Mouse (Mus musculus) embryo, embryonic 9.5 days (tissue): ENCODE data around the gene Map6.

Experiments used
- DNase-seq: peaks from one replicate; pipeline ENCODE4 v3.0.0-alpha.2; 2017; ENCODE audit errors: extremely low spot score

The Map6 gene

DNA sequence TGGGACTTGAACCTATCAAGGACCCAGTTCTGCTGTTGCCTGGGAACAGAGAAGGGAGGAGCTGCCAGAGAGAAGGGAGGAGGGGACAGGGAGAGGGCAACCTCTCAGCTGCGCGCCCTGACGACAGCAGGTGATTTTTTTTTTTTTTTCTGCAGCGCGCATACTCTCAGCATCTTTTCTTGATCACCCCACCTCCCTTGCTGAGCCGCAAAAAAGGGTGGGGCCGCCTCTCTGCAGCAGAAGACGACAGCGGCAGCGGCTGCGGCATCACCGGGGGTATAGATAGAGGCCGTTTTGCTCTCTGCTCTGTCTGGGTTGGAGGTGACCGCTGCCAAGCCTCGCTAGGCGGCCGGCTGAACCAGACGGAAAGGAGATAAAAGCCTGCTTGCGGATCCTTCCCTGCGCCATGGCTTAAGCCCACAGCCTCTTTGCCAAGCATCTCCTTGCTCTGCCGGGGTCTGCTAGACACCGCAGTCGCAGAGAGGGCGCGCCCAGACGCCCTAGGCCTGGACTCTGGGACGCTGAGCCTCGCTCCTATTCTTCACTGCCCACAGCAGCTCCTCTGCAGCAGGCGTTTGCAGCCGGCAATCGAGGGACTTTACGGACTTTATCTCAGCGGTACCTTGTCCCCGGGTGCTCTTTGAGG, at the start of gene Map6:
Map6 (plus strand) TSS at position 197 of the 646 bp plus-strand sequence.
- peak; percentile 53 for DNase-seq

DNA sequence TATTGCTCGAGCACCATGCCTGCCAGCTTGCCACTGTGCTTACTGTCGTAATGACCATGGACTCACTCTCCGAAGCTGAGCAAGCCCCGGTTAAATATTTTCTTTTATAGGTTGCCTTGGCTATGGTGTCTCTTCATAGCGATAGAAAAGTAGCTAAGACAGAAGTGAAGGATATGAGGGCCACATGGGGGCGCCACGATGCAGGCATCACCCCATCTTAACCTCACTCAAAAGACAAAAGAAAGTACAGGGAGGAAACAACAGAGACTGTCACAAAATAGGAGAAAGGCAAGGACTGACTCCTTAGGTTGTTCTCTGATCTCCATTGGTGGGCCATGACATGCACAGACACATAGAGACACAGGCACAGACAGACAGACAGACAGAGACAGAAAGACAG, 43.0 kb upstream of the Map6 start:
- no peak for DNase-seq

DNA sequence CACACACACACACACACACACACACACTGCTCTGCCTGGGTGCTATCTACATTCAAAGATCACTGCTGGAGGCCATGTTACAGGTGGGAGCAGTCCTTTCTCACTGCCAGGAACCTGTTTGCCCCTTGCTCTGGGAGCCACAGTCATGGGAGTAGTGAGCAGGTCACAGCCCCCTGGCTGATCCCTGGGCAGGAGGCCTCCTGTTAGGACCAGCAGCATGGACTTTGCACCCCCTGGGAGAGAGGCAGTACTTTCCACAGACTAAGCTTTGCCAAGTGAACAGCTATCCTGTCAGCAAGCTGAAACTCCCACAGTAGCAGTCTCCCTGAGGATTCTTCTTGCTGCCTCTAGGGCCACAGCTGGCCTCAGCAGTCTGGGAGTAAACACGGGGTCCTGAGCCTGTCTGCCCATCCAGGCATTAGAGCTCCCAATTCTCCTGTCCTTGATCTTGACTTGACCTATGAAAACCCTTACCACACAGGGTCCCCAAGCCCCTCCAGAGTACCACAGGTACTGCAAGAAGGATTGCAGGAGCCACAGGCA, 42.5 kb upstream of the Map6 start:
- no peak for DNase-seq

DNA sequence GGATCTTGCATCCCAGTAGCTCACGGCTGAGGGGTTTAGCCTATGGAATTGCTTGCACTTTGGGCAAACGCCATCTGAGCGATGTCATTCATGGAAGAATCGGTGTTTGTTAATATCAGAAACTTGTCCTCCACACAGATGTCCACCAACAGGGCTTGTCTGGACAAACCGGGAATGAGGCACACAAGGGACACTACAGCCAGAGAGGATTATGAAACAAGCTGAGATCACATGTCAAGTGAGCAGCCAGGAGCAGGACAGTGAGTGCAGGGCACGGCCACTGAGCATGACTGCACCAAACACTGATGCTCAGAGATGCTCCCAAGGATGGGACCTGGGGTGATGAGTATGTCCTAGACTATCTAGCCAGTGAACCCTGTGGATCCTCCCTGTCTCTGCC, 41.8 kb upstream of the Map6 start:
- no peak for DNase-seq

DNA sequence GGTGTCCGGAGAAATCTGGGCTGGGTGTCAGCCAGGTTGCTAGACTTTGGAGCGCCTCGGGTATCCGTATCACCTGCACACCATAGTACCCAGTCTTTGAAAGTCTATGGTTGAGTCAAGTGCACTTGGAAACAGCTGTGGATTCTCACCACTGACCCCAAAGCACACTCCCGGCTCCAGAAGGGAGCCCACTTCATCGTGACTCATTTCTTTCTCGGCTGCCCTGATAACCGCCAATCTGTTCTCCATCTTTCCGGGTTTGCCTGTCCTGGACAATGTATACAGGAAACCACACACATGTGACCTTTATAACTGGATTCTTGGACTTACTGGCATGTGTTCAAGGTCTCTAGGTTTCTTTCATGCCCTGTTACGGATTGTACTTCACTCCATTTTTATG, 40.6 kb upstream of the Map6 start:
- DNase-seq: no peak

DNA sequence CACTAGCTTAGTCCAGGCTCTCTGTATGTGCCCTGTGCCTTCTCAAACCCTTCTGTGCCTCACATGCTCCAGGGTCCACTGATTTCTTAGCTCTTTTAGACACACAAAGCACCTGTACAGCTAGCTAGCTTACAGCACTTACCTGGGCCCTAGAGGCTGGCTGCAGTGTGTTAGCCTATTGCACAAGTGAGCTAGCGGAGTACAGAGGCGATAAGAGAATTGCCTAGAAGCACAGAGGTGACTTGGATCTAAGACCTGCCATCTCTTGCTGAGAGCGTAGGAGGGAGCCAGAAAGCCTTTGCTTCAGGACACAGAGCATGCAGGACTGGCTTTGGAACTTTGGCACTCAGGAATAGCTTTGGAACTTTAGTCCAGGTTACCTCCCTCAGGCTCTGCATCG, 40.0 kb upstream of the Map6 start:
- no peak for DNase-seq

DNA sequence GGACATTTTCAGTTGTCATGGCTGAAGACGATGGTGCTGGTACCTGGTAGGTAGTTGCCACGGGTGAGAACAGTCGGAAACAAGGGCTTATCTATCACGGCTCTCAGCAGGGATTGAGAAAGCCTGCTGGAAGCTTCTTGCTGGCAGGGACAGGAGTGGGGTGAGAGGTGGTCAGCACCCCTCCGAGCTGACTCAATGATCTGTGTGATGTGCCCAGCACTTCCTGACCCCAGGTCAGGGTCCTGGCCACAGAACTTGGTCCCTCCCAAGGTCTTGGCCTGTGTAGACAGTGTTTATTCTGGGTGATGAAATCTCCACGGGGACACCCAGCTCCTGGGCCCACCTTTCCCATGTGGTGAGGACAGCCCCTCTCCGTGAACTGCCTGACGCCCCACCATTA, 38.4 kb upstream of the Map6 start:
- no peak for DNase-seq

DNA sequence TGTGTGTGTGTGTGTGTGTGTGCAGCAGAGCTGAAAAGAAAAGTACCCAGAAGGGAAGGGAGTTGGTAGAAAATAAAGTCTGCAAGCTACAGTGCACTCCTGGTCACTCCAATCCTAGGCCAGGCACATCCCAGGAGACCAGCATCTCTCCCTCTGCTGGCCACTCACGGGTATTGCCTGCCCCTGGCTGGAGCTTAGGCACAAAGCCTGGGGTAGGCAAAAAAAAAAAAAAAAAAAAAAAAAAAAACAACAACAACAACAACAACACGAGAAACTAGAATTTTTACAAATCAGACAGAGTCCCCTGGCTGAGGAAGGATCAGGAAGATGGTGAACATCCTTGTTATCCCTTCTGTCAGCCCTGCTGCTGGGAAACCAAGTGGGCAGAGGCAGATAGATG, 37.8 kb upstream of the Map6 start:
- DNase-seq: peak; percentile 59

DNA sequence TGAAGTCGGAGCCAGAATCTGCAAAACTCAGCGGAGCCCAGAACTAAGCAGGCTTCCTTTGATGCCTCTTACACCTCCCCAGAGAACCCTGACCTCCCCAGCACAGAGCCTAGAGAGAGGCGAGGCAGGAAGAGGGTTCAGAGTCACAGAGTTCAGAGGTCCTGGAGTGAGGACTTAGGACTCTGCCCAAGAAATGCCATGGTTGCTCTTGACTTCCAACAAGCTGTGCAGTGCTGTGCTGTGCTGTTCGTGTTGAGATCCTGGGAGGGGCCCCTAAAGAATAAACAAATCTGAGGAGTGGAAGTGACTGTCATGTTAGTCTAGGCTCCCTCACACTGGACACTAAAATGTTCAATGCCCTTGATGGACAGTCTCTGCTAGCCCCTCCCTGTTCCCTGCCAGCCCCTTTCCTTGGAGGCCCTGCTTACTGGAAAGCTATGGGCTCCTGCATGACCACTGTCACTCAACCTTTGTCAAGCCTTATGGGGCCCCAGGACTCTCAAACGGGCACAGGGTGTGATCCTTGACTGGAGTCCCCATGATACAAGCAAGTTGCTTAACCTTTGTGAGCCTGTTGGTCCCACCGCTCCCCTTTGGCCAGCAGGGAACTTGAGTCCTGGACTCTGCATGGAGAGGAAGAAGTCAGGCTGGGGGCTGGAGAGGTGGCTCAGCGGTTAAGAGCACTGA, 37.0 kb upstream of the Map6 start:
- DNase-seq: no peak

DNA sequence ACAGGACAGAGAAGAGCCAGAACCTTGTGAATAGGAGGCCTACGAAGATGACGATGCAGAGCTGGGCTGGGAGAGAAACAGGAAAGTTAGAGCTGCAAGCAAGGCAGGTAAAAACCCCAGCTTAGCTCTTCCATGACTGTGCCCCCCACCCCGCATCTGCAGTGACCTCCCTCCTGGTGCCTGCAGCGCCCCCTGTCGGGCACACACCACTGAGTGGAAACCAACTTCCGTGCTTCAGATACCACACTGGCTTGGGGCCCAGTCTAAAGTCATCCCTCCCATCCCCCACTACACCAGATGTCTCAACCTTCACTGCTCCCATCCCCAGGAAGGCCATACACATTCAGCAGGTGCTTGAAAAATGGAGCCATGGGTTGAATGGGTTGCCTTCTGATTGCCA, 34.7 kb upstream of the Map6 start:
- no peak for DNase-seq

DNA sequence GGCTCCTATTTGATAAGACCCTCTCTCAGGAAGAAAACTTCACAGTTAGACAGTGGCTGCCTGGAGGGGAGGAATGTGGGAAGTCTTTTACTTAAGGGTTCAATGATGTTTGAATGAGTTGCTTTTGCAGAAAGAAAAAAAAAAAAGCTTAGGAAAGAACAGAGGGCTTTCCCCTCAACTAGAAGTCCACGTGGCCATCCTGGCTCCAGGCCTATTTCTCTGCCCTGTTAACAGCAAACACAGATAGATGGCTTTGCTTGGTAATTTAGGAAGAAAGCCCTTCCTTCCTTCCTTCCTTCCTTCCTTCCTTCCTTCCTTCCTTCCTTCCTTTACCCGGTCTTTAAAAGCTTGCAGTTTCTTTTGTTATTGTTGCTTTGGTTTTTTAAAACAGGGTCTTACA, 32.3 kb upstream of the Map6 start:
- DNase-seq: no peak

DNA sequence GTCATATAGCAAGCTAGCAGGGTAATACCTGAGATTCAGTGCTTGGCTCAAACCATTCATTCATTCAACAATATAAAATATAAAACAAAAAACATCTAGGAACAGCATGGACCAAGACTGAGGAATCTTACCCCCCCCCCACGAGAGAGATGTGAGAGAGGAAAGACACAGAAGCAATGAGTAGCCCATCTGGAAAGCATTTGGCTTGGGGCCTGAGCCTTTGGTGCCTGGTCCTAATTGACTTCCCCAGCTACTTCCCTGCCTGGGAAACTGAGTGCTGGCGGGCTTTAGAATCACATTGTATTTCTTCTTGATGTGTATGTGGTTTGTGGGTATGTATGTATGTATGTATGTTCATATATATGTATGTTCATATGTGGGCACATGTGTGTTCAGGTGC, 31.6 kb upstream of the Map6 start:
- DNase-seq: peak; percentile 36

DNA sequence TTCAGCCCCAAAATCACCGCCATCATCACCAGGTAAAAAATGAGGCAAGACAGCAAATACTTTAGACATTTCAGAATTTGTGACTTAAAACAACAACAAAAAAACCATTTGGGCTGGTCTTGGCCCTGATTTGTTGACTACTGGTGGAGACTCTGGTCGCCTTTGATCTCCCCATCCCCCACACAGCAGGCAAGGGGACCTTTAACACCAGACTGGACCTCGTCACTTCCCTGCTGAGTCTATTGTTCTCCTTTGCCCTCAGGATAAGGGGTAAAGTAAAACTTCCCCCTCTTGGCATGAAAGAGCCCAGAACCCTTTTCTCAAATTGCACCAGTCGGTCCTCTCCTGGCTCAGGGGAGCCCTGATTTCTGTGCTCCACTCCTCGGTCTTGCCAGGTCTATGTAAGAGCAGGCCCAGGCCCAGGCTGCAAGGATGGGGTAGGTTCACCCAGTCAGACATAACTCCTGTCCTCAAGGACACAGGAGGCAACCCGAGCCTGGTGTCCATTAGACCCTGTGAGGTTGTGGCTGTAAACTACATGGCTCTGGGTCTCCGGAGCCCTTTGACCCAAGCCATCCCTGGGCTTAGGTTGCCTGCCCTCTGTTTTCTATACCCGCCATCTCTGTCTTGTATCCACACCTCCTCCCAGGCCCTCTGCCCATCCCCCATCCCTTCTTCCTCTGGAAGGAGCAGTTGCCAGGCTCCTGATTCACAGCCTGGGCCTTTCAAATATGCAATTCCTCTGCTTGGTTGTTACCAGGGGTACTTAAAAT, 30.2 kb upstream of the Map6 start:
- DNase-seq: peak; percentile 81

DNA sequence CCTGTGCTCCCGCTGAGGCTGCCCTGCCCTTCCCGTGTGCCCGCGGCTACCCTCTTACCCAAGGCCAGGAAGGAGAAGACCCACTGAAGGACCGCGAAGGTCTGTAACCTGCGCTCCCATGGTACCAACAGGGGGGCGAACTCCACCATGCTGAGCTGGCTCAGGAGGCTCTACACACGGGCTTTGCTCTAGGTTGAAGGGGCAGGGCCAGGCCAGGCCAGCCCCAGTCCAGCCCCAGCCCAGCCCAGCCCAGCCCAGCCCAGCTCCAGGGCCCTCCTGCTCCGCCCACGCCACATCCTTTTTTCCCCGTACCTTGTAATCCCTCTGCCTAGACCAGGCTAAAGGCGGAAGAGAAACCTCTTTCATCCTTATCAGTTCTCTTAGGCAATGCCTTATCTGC, 28.8 kb upstream of the Map6 start, which contains the start of gene Mogat2:
Mogat2 (minus strand) TSS at position 203 of the 400 bp plus-strand sequence.
- peak; percentile 64 for DNase-seq

DNA sequence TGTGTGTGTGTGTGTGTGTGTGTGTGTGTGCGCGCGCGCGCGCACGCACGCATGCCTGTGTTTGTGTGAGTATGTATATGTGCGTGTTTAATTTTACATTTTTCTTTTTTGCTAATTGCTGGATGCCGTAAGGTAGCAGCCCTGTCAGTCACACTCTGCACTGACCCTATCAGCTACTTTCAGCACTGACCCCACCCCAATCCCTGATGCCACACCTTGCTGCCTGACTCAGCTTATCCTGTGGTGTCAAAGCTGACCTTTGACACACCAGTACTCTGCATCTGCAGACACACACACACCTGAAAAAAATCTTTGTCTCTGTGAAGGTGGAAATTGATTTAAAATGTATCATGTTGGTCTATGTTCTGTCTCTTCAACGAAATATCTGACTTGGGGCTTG, 25.1 kb upstream of the Map6 start:
- DNase-seq: no peak

DNA sequence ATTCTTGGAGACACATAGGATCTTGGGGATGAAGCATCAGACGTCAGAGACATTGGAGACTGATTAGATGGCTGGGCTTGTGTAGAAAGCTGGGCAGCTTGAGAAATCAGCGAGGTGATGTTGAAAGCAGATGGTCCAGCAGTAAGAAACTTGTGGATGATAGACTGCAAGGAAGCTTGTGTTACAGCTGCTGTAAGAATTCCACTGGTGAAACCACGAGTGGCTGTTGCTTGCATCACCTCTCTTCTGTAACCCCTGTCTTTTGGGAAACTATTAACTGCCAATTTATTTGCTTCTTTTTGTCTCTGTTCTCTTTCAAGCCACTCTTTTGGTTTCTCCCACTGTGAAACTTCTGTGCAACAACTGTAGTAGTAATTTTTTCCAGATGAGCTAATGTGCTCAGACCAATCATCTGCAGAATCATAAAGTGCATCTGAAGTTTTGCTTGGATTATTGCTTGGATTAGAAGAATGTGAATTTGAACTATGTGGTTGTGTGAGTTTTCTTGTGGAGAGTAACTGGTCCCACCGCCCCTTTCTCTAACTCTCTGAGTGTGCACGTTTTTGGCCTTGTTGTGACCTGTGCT, 19.0 kb upstream of the Map6 start:
- no peak for DNase-seq

DNA sequence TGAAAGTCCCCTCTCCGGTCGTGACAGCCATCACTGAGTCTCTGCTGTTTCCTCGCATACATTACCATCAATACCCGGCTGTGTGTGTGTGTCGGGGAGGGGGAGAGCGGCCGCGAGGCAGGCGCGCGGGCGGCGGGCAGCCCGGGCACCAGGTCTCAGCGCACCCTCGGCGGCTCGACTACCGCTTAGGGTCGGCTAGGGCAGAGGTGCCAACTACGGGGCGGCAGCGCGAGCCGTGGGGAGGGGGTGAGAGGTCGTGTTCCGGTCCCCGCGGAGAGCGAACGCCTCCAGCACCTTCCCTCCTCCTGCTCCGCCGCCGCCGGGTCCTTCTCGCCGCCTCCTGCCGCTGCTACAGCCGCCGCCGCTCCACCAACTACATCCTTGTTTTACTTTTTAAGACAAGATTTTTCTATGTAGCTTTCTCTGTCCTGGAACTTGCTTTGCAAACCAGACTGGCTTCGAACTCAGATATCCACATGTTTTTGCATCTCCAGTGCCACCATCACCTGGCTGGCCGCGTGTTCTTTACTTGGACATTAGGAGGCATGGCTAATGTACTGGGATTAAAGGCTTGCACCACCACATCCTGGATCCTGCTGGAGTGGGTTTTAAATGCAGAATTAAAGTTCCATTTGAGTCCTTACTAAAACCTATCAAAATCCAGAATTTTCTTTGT, 18.2 kb upstream of the Map6 start:
- no peak for DNase-seq

DNA sequence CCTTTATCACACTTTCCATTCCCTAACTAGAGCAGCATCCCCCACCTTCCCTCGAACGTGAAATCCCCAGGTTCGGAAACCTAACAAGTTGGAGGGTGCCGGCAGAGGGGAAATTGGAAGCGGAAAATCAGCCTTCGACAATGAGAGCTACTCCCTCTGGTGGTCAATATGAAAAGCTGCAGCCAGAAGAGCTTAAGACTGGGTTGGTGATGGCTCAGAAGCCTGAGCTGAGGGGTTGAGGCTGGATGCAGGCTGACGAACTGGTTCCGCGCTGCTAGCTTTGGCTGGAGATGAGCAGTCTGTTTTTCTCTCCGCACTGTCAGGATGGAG, 17.7 kb upstream of the Map6 start:
- DNase-seq: peak; percentile 77

DNA sequence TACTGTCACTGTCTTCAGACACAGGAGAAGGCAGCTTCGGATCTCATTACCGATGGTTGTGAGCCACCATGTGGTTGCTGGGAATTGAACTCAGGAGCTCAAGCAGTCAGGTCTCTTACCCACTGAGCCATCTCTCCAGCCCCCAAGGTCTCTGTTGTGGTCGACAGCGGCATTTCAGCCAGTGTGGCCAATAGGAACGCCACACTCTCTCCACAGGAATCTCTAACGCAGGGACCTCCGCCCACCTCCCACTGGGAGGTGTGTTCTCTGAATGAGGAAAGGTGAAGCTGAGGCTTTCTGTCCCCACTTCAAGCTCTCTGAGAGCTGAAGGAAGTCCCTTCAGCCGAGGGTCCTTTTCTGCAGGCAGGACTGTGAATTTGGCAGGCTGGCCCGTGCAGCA, 16.9 kb upstream of the Map6 start:
- DNase-seq: no peak

DNA sequence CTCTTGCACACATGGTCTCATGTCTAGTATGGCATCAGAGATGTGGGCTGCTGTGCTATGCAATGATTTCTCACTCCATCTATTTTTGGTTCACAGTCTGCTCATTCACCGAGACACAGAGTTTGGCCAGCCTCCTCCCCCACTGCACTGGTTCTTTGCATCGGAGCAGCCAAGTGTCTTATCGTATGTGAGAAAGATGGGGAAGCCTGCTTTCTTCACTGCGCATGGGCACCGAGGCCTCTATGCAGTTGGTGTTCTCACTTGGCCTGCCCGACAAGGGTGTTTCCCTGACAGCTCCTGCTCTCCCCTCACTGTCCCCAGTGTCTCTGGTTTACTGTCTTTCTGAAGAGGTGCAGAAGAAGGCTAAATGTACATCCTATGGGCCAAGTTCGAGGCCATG, 12.2 kb upstream of the Map6 start:
- no peak for DNase-seq

DNA sequence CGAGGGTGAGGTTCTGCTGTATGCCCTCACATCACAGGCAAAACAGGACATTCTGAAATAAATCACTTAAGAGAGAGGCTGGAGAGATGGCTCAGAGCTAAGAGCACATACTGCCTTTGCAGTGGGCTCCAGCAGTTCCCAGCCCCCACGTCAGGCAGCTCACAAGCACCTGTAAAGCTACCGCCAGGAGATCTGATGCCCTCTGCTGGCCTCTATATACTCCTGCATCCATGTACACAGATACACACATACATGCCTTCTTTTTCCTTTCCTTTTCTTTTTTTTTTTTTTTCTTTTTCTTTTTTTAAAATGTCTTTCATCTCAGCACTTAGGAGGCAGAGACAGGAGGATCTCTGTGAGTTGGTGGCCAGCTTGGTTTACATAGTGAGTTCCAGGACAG, 5.3 kb upstream of the Map6 start:
- no peak for DNase-seq

DNA sequence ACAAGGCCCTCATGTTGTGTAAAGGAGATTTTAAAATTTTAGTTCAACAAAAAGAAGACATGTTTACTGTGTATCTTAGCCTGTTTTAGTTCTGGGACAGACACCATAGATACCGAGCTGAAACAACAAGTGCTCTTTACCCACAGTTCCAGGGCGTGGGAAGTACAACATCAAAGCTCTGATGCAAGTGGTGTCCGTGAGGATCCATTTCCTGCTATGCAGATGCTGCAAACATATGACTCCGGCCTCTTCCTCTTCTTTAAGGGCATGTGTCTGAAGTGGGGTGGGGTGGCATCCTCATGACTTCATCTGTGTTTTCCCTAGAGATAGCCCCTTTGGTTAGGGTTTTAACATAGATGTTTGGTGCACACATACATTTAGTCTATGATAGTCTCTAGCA, 3.7 kb upstream of the Map6 start:
- DNase-seq: no peak
